Mouse (Mus musculus) liver, embryonic 16.5 days (tissue): ENCODE measurements around the gene Sephs1. TPM values are rescaled to one million over a fixed set of nuclear protein-coding genes. Genes with fewer than 3 reads are reported as not detected.

Source experiments
- ATAC-seq: fragments of 200-750 bp; cut with Nextera tagmentation; 2 replicates; pipeline ENCODE4 v1.8.0; 2017; ENCODE audit warnings: low read depth, mild to moderate bottlenecking, moderate number of reproducible peaks, moderate library complexity
- H3K27ac ChIP-seq: fragments of 300-500 bp; sonication (generic); 2 replicates; pipeline ENCODE4 v1.5.1; 2014; ENCODE audit warnings: mild to moderate bottlenecking, low read length
- H3K27me3 ChIP-seq: fragments of 300-500 bp; sonication (generic); 2 replicates; pipeline ENCODE4 v1.6.1; 2014; ENCODE audit warnings: low read depth, low read length, mixed read lengths; ENCODE audit not compliant: control insufficient read depth, insufficient read depth
- H3K36me3 ChIP-seq: fragments of 300-500 bp; sonication (generic); 2 replicates; pipeline ENCODE4 v1.6.1; 2014; ENCODE audit warnings: mild to moderate bottlenecking; ENCODE audit not compliant: control insufficient read depth, insufficient read depth
- H3K4me1 ChIP-seq: fragments of 300-500 bp; sonication (generic); 2 replicates; pipeline ENCODE4 v1.6.1; 2014; ENCODE audit warnings: low read depth, low read length, mixed read lengths; ENCODE audit not compliant: control insufficient read depth
- H3K4me2 ChIP-seq: fragments of 300-500 bp; sonication (generic); 2 replicates; pipeline ENCODE4 v1.6.1; 2014; ENCODE audit warnings: low read depth, low read length, mixed read lengths
- H3K4me3 ChIP-seq: fragments of 300-500 bp; sonication (generic); 2 replicates; pipeline ENCODE4 v1.5.1; 2014; ENCODE audit warnings: low read depth, mild to moderate bottlenecking, low read length
- H3K9ac ChIP-seq: fragments of 300-500 bp; sonication (generic); 2 replicates; pipeline ENCODE4 v1.6.1; 2014; ENCODE audit warnings: low read depth, low read length
- H3K9me3 ChIP-seq: fragments of 300-500 bp; sonication (generic); replicated peaks from 2 replicates; pipeline ENCODE4 v1.6.1; 2016; ENCODE audit warnings: low read length; ENCODE audit not compliant: control insufficient read depth
- WGBS: fragments of 180-500 bp; shearing (Covaris S2); extraction: QIAGEN DNeasy Blood & Tissue Kit; methylation state at CpG from one replicate; pipeline ENCODE4 v1.1.7; 2014; ENCODE audit not compliant: insufficient replicate concordance; 5-methylcytosine and 5-hydroxymethylcytosine counted together
- polyA plus RNA-seq: library from polyadenylated mRNA; unstranded; fragments of >200 nt; fragmentation: Nextera tagmentation; extraction: Ambion mirVana; gene quantifications from 2 replicates; pipeline ENCODE4 v1.2.1, GENCODE M21; 2015

The Sephs1 gene
- polyA plus RNA-seq = 22.7 and 24.5 TPM in 2 replicates

GRCm38 (mm10) chr2:4881350-4882248 lies at the start of gene Sephs1:
Sephs1 (plus strand) TSS chr2:4881564.
- Histone ChIP-seq H3K4me2 (peak within 1 kb of the TSS; percentile 92), H3K4me3 (peak within 1 kb of the TSS; percentile 95), H3K36me3 (peaks cover 7% of the 10 kb centered on the region), H3K4me1 (peaks cover 21% of the 10 kb centered on the region), H3K27ac (peak within 1 kb of the TSS; percentile 95), H3K9ac (peak within 1 kb of the TSS; percentile 98), H3K27me3 (no peaks in the 10 kb centered on the region), H3K9me3 (no peaks in the 10 kb centered on the region)
- ATAC-seq = peak; percentile 83
- under 1% methylated on average over 105 of the region's 115 CpGs for WGBS

- WGBS = 53% methylated on average over 4 of the region's 4 CpGs
Measured at GRCm38 (mm10) chr2:4832166-4832565, 49.2 kb upstream of the Sephs1 start.

GRCm38 (mm10) chr2:4849449-4849848 lies 31.9 kb upstream of the Sephs1 start:
- H3K4me1 ChIP-seq = no peaks in the 10 kb centered on the region
- H3K9ac ChIP-seq = no peak overlapping the region
- 55% methylated on average over 2 of the region's 2 CpGs for WGBS

More at GRCm38 (mm10) chr2:4832166-4832565, 49.2 kb upstream of the Sephs1 start:
- Histone ChIP-seq H3K9me3 (no peaks in the 10 kb centered on the region), H3K27ac (no peak overlapping the region), H3K9ac (no peak overlapping the region), H3K4me3 (no peak overlapping the region), H3K27me3 (no peaks in the 10 kb centered on the region), H3K4me1 (no peaks in the 10 kb centered on the region), H3K36me3 (no peaks in the 10 kb centered on the region), H3K4me2 (no peak overlapping the region)
- ATAC-seq = no peak

GRCm38 (mm10) chr2:4857186-4857585 lies 24.2 kb upstream of the Sephs1 start:
- Histone ChIP-seq H3K4me2 (no peak overlapping the region), H3K9me3 (no peaks in the 10 kb centered on the region), H3K27ac (no peak overlapping the region), H3K4me3 (no peak overlapping the region), H3K27me3 (no peaks in the 10 kb centered on the region), H3K4me1 (no peaks in the 10 kb centered on the region), H3K9ac (no peak overlapping the region), H3K36me3 (no peaks in the 10 kb centered on the region)
- WGBS = 43% methylated on average over 5 of the region's 5 CpGs
- no peak for ATAC-seq

More at GRCm38 (mm10) chr2:4849449-4849848, 31.9 kb upstream of the Sephs1 start:
- Histone ChIP-seq H3K4me3 (no peak overlapping the region), H3K27ac (no peak overlapping the region), H3K27me3 (no peaks in the 10 kb centered on the region), H3K36me3 (no peaks in the 10 kb centered on the region), H3K9me3 (no peaks in the 10 kb centered on the region), H3K4me2 (no peak overlapping the region)
- no peak for ATAC-seq

- Histone ChIP-seq H3K4me1 (no peaks in the 10 kb centered on the region), H3K4me2 (no peak overlapping the region), H3K9ac (no peak overlapping the region), H3K36me3 (no peaks in the 10 kb centered on the region), H3K27ac (no peak overlapping the region), H3K27me3 (no peaks in the 10 kb centered on the region), H3K9me3 (no peaks in the 10 kb centered on the region), H3K4me3 (no peak overlapping the region)
- 64% methylated on average over 10 of the region's 10 CpGs for WGBS
- ATAC-seq = no peak
Measured at GRCm38 (mm10) chr2:4858161-4858560, 23.2 kb upstream of the Sephs1 start.

GRCm38 (mm10) chr2:4864008-4864816 lies 17.2 kb upstream of the Sephs1 start:
- no peak for ATAC-seq
- no peak overlapping the region for H3K9ac ChIP-seq
- H3K27me3 ChIP-seq = no peaks in the 10 kb centered on the region
- no peak overlapping the region for H3K4me3 ChIP-seq
- no peak overlapping the region for H3K27ac ChIP-seq
- H3K4me1 ChIP-seq = no peaks in the 10 kb centered on the region
- no peaks in the 10 kb centered on the region for H3K36me3 ChIP-seq
- 42% methylated on average over 7 of the region's 7 CpGs for WGBS
- H3K4me2 ChIP-seq = no peak overlapping the region
- H3K9me3 ChIP-seq = no peaks in the 10 kb centered on the region

GRCm38 (mm10) chr2:4864817-4865296 lies 16.5 kb upstream of the Sephs1 start:
- no peak overlapping the region for H3K9ac ChIP-seq
- H3K27ac ChIP-seq = no peak overlapping the region
- H3K4me1 ChIP-seq = no peaks in the 10 kb centered on the region
- ATAC-seq = no peak
- H3K27me3 ChIP-seq = no peaks in the 10 kb centered on the region
- H3K36me3 ChIP-seq = no peaks in the 10 kb centered on the region
- H3K4me3 ChIP-seq = no peak overlapping the region
- H3K9me3 ChIP-seq = no peaks in the 10 kb centered on the region
- WGBS = 40% methylated on average over 9 of the region's 9 CpGs
- no peak overlapping the region for H3K4me2 ChIP-seq

GRCm38 (mm10) chr2:4868028-4868725 lies 13.2 kb upstream of the Sephs1 start:
- Histone ChIP-seq H3K4me1 (no peaks in the 10 kb centered on the region), H3K27me3 (no peaks in the 10 kb centered on the region), H3K36me3 (no peaks in the 10 kb centered on the region), H3K9ac (no peak overlapping the region), H3K27ac (no peak overlapping the region), H3K4me2 (no peak overlapping the region), H3K9me3 (no peaks in the 10 kb centered on the region), H3K4me3 (no peak overlapping the region)
- ATAC-seq = no peak
- WGBS = 60% methylated on average over 12 of the region's 12 CpGs
